Mouse (Mus musculus) olfactory bulb, adult 2 months (tissue): ENCODE results near the gene Rhof. TPM values are rescaled to one million over a fixed set of nuclear protein-coding genes. Genes with fewer than 3 reads are reported as not detected.

Experiments used
- H3K27ac ChIP-seq: fragments of 200-500 bp; 2 replicates; pipeline ENCODE4 v1.5.1; 2012; ENCODE audit warnings: low read depth, low read length; ENCODE audit not compliant: insufficient read depth
- H3K4me1 ChIP-seq: fragments of 200-500 bp; 2 replicates; pipeline ENCODE4 v1.6.1; 2012; ENCODE audit warnings: low read length; ENCODE audit not compliant: control insufficient read depth, insufficient read depth
- H3K4me3 ChIP-seq: fragments of 200-500 bp; 2 replicates; pipeline ENCODE4 v1.5.1; 2012; ENCODE audit warnings: mild to moderate bottlenecking, low read depth, low read length, moderate library complexity; ENCODE audit not compliant: insufficient read depth
- CTCF ChIP-seq: fragments of 200-500 bp; IDR thresholded peaks from 2 replicates; pipeline ENCODE4 v1.5.1; 2012; ENCODE audit warnings: low read depth, mild to moderate bottlenecking, low read length, moderate library complexity; ENCODE audit not compliant: insufficient read depth
- POLR2A ChIP-seq: fragments of 200-500 bp; IDR thresholded peaks from 2 replicates; pipeline ENCODE4 v1.6.1; 2012; ENCODE audit warnings: mild to moderate bottlenecking, low read depth, low read length, moderate library complexity; ENCODE audit not compliant: insufficient read depth
- WGBS: fragments of 180-500 bp; shearing (Covaris S2); methylation state at CpG from one replicate; pipeline ENCODE4 v1.1.7; 2018; 5-methylcytosine and 5-hydroxymethylcytosine counted together
- polyA plus RNA-seq: library from polyadenylated mRNA; stranded (reverse); fragments of >200 nt; gene quantifications from 2 replicates; pipeline ENCODE4 v1.2.4, GENCODE M21; 2012; ENCODE audit warnings: low replicate concordance; ENCODE audit not compliant: missing spikeins, insufficient read depth, insufficient read length

Rhof gene
- polyA plus RNA-seq, 1 experiment = not detected

DNA sequence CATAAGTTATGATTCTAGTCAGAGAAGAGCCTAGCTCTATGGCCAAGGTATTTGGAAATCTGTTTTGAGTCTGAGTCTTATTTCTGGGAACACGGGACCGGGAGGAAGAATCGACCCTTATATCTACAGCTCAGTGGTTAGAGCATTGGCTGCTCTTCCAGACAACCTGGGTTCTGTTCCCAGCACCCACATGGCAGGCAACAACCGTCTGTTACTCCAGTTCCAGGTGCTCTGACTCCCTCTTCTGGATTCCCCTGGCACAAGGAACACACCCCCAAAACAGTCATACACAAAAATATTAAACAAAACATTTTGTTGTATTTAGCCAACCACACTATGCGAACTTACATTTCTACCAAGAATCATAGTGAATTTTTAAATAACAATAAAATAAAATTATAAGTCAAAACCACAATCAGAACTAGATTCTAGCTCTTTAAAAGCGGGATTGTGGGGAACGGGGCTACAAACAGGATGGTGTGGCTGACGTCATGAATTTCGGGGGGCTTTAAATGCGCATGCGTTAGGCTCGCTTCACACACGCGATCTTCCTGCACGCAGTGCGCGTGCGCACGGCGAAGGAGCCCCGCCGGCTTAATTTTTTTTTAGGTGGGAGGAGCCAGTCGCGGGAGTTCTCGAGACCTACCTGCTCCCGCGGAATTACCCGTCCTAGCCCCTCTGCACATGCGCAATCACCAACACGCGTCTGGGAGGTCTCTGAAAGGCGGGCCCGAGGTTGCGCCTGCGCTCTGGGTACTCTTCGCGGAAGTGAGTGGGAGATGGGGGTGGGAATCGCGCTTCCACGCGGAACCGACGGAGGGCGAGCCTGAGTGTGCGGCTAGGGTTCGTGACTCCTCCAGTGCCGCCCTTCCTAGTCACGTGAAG lies 74.9 kb downstream of the Rhof start:
- Histone ChIP-seq H3K4me1 (no peaks in the 10 kb centered on the region), H3K4me3 (peak overlapping the region; percentile 40), H3K27ac (peak overlapping the region; percentile 31; the same call in 1 of the 2 replicates)
- 8% methylated on average over 48 of the region's 48 CpGs for WGBS
- TF ChIP-seq POLR2A (peak; percentile 62; the same call in 1 of the 2 replicates), CTCF (no peak)

Other genes starting within 250 kb of the Rhof start
- 114 TPM in 1 of 2 replicates, not detected in the other for gene Kdm2b, start 142.9 kb downstream of the Rhof start, polyA plus RNA-seq
- not detected in 2 replicates for gene Orai1, start 117.6 kb downstream of the Rhof start, polyA plus RNA-seq
- gene Morn3, start 85.7 kb downstream of the Rhof start, polyA plus RNA-seq = not detected in 2 replicates
- gene Tmem120b, start 64.3 kb downstream of the Rhof start, polyA plus RNA-seq = not detected in 2 replicates
- not detected in 2 replicates for gene Setd1b, start 9.5 kb upstream of the Rhof start, polyA plus RNA-seq
- not detected in 2 replicates for gene Psmd9, start 36.7 kb upstream of the Rhof start, polyA plus RNA-seq
- gene Hpd, start 50.0 kb upstream of the Rhof start, polyA plus RNA-seq = not detected in 2 replicates
- gene Wdr66, start 119.4 kb upstream of the Rhof start, polyA plus RNA-seq = not detected in 2 replicates
- gene Bcl7a, start 211.1 kb upstream of the Rhof start, polyA plus RNA-seq = not detected in 2 replicates